Mouse (Mus musculus) regulatory T cell (primary cell): ENCODE measurements around the gene Cadm3.

Experiments used
- in situ Hi-C: fragments of 300-600 bp; cut with MboI, MseI; formaldehyde crosslinking; loops from one replicate; pipeline ENCODE4 v1.15.1; 2025; ENCODE audit warnings: high pct_unique_total_duplicates

Gene Cadm3

GRCm38 (mm10) chr1:173367356-173368046 lies at the start of gene Cadm3:
TSS of gene Cadm3 (minus strand) at chr1:173367695.
- in situ Hi-C loops, result loop anchor here (10.0 kb wide), 1 partner anchor 513 kb away; no protein-coding TSS in a partner anchor

- in situ Hi-C loops, result no loop called here
These were observed 47.1 kb upstream of the Cadm3 start for GRCm38 (mm10) chr1:173414631-173415030.

DNA sequence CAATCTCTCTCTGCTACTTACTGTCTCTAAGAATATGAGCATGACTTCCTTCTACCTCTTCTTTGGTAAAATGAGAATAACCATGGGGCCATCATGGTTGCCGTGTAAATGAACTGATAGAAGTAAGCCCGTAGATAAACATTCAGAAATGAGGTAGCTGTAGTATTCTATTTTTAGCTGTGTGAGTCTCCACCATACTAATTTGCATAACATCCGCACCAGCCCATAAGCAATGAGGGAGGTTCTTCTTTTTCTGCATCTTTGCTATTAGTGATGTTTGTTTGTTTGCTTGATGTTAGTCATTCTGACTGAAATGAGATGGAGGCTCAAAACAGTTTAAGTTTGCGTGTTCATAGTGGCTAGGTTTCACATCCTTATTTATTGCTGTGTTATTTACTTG lies 44.4 kb upstream of the Cadm3 start:
- in situ Hi-C loops, result no loop called here

GRCm38 (mm10) chr1:173409066-173409465 lies 41.6 kb upstream of the Cadm3 start:
- in situ Hi-C loops, result no loop called here

- in situ Hi-C loops, result no loop called here
These were observed 37.3 kb upstream of the Cadm3 start for GRCm38 (mm10) chr1:173404696-173405309.

GRCm38 (mm10) chr1:173398323-173398970 lies 31.0 kb upstream of the Cadm3 start:
- in situ Hi-C loops, result loop anchor here (25.0 kb wide), 1 partner anchor 761 kb away; the partner anchor contains the start of gene Dusp23

GRCm38 (mm10) chr1:173391754-173392153 lies 24.3 kb upstream of the Cadm3 start:
- in situ Hi-C loops, result loop anchor here (5.0 to 25.0 kb wide), 2 partner anchors 54 to 754 kb away; partner anchors contain the start of gene Dusp23

- in situ Hi-C loops, result loop anchor here (5.0 to 25.0 kb wide), 2 partner anchors 53 to 753 kb away; partner anchors contain the start of gene Dusp23
These were observed 22.5 kb upstream of the Cadm3 start for GRCm38 (mm10) chr1:173389901-173390401.

- in situ Hi-C loops, result loop anchor here (25.0 kb wide), 1 partner anchor 752 kb away; the partner anchor contains the start of gene Dusp23
These were observed 21.9 kb upstream of the Cadm3 start for GRCm38 (mm10) chr1:173389431-173389830.

DNA sequence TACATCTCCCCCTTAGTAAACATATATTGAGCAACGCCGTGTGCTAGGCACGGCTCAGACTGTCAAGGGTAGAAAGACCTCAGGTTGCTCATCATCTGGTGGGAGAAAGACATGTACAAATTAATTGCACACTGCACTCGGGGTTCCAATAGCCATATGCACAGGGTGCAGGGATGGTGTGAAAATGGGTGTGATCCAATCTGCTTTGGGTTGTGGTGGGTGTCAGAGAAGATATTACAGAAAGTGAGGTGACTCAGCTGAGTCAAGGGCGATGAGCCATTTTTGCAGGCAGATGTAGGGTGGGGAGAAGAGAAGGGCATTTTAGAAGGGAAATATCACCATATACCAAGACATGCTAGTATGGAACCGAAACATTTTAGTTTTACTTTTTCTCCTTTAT lies 13.9 kb upstream of the Cadm3 start:
- in situ Hi-C loops, result loop anchor here (25.0 kb wide), 1 partner anchor 744 kb away; the partner anchor contains the start of gene Dusp23

DNA sequence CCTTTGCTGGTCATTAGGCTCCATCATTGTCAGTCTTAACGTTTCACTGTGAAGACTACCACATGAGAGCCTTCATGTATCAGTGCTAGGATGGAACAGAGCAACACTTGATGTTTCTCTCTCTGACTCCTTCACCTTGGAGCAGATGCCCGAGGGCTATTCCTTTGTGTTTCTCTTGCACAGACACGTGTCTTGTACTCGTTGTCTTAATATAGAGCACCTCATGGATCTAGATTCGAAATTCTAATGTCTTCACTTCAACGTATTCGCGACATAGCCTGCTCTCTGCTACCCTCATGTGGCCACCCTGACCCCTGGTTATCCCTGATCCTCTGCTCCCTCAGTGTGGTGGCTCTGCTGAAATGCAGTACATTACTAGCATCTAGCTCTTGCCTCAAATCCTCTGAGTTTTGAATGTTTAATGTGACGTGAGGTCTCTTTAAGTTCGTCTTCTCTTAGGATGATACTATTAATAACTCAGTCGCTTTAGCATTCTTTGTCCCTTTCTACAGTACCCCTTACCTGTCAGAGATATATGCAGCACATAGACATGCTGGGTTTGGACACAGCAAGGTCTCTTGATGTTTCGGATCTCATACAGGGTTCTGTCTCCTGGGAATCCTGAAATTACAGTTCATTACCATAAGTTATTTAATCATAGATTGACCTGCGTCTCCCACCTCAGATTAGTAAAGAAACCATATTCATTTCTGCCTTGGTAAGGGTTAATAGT lies 10.1 kb upstream of the Cadm3 start:
- in situ Hi-C loops, result loop anchor here (25.0 kb wide), 1 partner anchor 740 kb away; the partner anchor contains the start of gene Dusp23

- in situ Hi-C loops, result no loop called here
These were observed 6.5 kb upstream of the Cadm3 start for GRCm38 (mm10) chr1:173374020-173374419.

DNA sequence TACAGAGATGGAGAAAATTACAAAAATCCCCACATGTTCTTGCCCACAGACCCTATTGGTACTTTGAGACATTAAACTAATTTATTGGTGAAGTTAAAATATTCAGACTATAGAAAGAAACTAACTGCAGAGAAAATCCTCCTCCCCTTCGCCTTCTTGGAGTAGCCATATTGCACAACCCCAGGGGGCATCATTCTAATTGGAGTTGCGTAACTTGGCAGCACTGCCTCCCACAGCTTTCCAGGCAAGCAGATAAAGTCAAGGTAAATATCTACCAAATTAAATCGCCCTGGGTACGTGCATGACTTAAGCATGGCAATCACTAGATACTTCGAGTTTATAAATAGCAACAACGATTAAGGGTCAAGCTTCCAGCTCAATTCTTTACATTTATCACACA lies 4.1 kb upstream of the Cadm3 start:
- in situ Hi-C loops, result no loop called here

DNA sequence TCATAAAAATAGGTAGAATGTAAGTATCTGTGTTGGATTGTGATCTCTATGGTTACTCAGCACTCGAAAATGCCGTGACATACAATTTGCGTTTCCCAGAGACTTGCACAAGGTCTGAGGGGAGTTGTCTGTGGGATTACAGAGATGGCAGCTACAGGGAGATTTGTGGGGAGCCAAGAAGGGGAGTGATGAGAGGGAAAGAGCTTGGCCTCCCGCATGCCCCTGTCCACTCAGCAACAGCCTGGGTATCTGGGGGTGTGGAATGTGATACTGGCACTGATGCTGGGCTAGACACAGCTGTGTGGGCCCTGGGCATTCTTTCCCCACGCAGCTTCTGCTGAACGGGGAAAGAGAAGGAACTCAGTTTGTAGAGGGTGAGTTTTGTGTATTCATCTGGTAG lies 3.0 kb upstream of the Cadm3 start:
- in situ Hi-C loops, result no loop called here

DNA sequence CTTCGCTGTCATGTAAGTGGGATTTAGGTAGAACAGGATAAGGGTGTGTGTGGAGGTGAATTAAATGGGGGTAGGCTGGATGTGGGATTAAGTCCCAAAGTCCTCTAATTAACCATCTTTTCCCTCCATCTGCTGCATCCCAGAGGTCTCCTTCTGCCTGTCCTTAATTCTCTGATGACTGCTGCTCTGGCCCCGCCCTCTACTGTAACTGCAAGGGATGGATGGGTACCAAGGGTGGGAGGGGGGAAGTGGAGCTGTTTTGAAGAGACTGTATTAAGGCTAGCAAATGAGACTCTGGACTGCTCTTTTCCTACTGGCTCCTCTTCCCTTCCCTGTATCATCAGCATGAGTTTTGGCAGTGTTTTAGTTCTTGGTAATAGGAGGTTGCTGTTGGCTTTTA lies 2.1 kb upstream of the Cadm3 start:
- in situ Hi-C loops, result loop anchor here (10.0 kb wide), 1 partner anchor 515 kb away; no protein-coding TSS in a partner anchor

DNA sequence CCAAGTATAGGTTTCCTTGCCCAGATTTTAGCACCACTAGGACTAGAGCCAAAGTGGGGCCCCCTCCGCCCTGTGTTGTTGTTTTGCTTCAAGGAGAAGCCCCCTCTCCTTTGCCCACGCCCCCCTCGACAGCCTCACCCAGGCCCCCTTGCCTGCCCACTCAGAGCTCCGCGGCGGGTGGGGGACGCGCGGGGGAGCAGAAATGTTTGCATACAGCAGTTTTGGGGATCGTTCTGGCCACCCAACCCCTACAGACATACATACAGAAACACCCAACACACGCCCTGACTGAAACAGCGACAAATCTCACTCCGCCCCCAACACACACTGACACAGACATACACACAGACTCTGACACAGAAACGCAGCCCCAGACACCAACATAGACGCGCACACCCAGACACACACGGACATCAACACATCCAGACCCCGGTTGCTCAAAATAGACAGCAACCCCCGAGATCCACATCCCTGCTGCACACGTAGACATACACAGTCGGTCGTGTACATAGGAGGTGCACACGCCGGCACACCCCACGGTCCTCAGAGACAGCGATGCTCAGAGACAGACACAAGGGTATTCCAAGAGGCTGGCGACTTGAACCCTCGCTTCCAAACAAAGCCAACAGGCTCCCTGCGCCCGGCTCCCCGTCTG lies 667 bp downstream of the Cadm3 start:
- in situ Hi-C loops, result loop anchor here (10.0 kb wide), 1 partner anchor 512 kb away; no protein-coding TSS in a partner anchor

- in situ Hi-C loops, result loop anchor here (10.0 kb wide), 1 partner anchor 511 kb away; no protein-coding TSS in a partner anchor
These were observed 1.5 kb downstream of the Cadm3 start for GRCm38 (mm10) chr1:173365970-173366409.

GRCm38 (mm10) chr1:173364125-173364800 lies 3.2 kb downstream of the Cadm3 start:
- in situ Hi-C loops, result loop anchor here (10.0 kb wide), 1 partner anchor 509 kb away; no protein-coding TSS in a partner anchor

- in situ Hi-C loops, result loop anchor here (10.0 kb wide), 1 partner anchor 509 kb away; no protein-coding TSS in a partner anchor
These were observed 4.1 kb downstream of the Cadm3 start for GRCm38 (mm10) chr1:173363436-173363835.

GRCm38 (mm10) chr1:173361651-173362050 lies 5.8 kb downstream of the Cadm3 start:
- in situ Hi-C loops, result loop anchor here (10.0 kb wide), 1 partner anchor 507 kb away; no protein-coding TSS in a partner anchor
